Mouse (Mus musculus) heart, adult 11 months (tissue): ENCODE data around the gene Cfap97d2.
A peak's percentile ranks its signal among the peaks of the same experiment; 100 is the strongest.

ENCODE experiments used
- DNase-seq: peaks from one replicate; pipeline ENCODE4 v3.0.0; 2022

Cfap97d2 gene

GRCm38 (mm10) chr8:13747626-13748025 is 41.9 kb downstream of the Cfap97d2 start:
- DNase-seq: no peak

- peak; percentile 92 for DNase-seq
These were observed 48.0 kb downstream of the Cfap97d2 start for GRCm38 (mm10) chr8:13753680-13754079.

GRCm38 (mm10) chr8:13756480-13756879 is 50.8 kb downstream of the Cfap97d2 start:
- peak; percentile 74 for DNase-seq

GRCm38 (mm10) chr8:13756982-13757804 is 51.5 kb downstream of the Cfap97d2 start, which contains the start of gene Cdc16:
Gene Cdc16 (plus strand): TSS chr8:13757676.
- DNase-seq: peak; percentile 98

GRCm38 (mm10) chr8:13757805-13758727 is 52.4 kb downstream of the Cfap97d2 start:
- DNase-seq: peak; percentile 93

GRCm38 (mm10) chr8:13769206-13769605 is 63.5 kb downstream of the Cfap97d2 start:
- DNase-seq: peak; percentile 74

GRCm38 (mm10) chr8:13780536-13780935 is 74.8 kb downstream of the Cfap97d2 start:
- DNase-seq: peak; percentile 75

- peak; percentile 99 for DNase-seq
These were observed 79.6 kb downstream of the Cfap97d2 start, which contains the start of gene Upf3a for GRCm38 (mm10) chr8:13785250-13785763. Gene Upf3a (plus strand): TSS chr8:13785615.

- DNase-seq: peak; percentile 99
These were observed 80.1 kb downstream of the Cfap97d2 start for GRCm38 (mm10) chr8:13785764-13786299.

- DNase-seq: no peak
These were observed 83.9 kb downstream of the Cfap97d2 start for GRCm38 (mm10) chr8:13789606-13790005.
